Mouse (Mus musculus) midbrain, embryonic 14.5 days (tissue): ENCODE measurements around the gene Smg1. TPM values are rescaled to one million over a fixed set of nuclear protein-coding genes. Genes with fewer than 3 reads are reported as not detected.
"Not testable (repeated sequence)": the region's sequence is repeated elsewhere in the genome, so short reads cannot be mapped to it uniquely, and the experiment has no call there.

Experiments used
- ATAC-seq: fragments of 200-750 bp; cut with Nextera tagmentation; 2 replicates; pipeline ENCODE4 v1.8.0; 2017; ENCODE audit warnings: moderate number of reproducible peaks, moderate library complexity; ENCODE audit not compliant: low FRiP score, low TSS enrichment
- DNase-seq: peaks from one replicate; pipeline ENCODE4 v3.0.0-alpha.2; 2015
- H3K27ac ChIP-seq: fragments of 300-500 bp; sonication (generic); replicated peaks from 2 replicates; pipeline ENCODE4 v1.5.1; 2014; ENCODE audit warnings: mild to moderate bottlenecking, low read depth, low read length, moderate library complexity
- H3K27me3 ChIP-seq: fragments of 300-500 bp; sonication (generic); 2 replicates; pipeline ENCODE4 v1.6.1; 2014; ENCODE audit warnings: low read length, control low read depth, mixed read lengths; ENCODE audit not compliant: control insufficient read depth, insufficient read depth
- H3K36me3 ChIP-seq: fragments of 300-500 bp; sonication (generic); 2 replicates; pipeline ENCODE4 v1.6.1; 2014; ENCODE audit warnings: low read length, control low read depth; ENCODE audit not compliant: control insufficient read depth, insufficient read depth
- H3K4me1 ChIP-seq: fragments of 300-500 bp; sonication (generic); 2 replicates; pipeline ENCODE4 v1.6.1; 2014; ENCODE audit warnings: mild to moderate bottlenecking, antibody characterized with exemption, low read length, control low read depth; ENCODE audit not compliant: control insufficient read depth, insufficient read depth
- H3K4me2 ChIP-seq: fragments of 300-500 bp; sonication (generic); 2 replicates; pipeline ENCODE4 v1.6.1; 2014; ENCODE audit warnings: mild to moderate bottlenecking, low read length, moderate library complexity
- H3K4me3 ChIP-seq: fragments of 300-500 bp; sonication (generic); replicated peaks from 2 replicates; pipeline ENCODE4 v1.5.1; 2014; ENCODE audit warnings: low read depth, low read length
- H3K9ac ChIP-seq: fragments of 300-500 bp; sonication (generic); replicated peaks from 2 replicates; pipeline ENCODE4 v1.6.1; 2014; ENCODE audit warnings: mild to moderate bottlenecking, low read length, moderate library complexity
- H3K9me3 ChIP-seq: fragments of 300-500 bp; sonication (generic); 2 replicates; pipeline ENCODE4 v1.6.1; 2016; ENCODE audit warnings: low read length, control low read depth, mixed read lengths; ENCODE audit not compliant: control insufficient read depth
- WGBS: fragments of 180-500 bp; shearing (Covaris S2); extraction: QIAGEN DNeasy Blood & Tissue Kit; methylation state at CpG from one replicate; pipeline ENCODE4 v1.1.7; 2014; 5-methylcytosine and 5-hydroxymethylcytosine counted together
- polyA plus RNA-seq: library from polyadenylated mRNA; unstranded; fragments of >200 nt; fragmentation: Nextera tagmentation; extraction: Ambion mirVana; gene quantifications from 2 replicates; pipeline ENCODE4 v1.2.1, GENCODE M21; 2014

Smg1 gene
- polyA plus RNA-seq, 1 experiment from 2014 or later, result 31.7 TPM

GRCm38 (mm10) chr7:118184604-118185003, 58.9 kb downstream of the Smg1 start:
- no peaks in the 10 kb centered on the region for H3K27me3 ChIP-seq
- H3K4me2 ChIP-seq, result no peak overlapping the region
- peaks cover 63% of the 10 kb centered on the region for H3K36me3 ChIP-seq
- H3K9ac ChIP-seq, result no peak overlapping the region
- H3K4me1 ChIP-seq, result no peaks in the 10 kb centered on the region
- no peak for DNase-seq
- H3K9me3 ChIP-seq, result no peaks in the 10 kb centered on the region
- no peak overlapping the region for H3K27ac ChIP-seq
- H3K4me3 ChIP-seq, result no peak overlapping the region
- WGBS, result 92% methylated on average over 1 of the region's 1 CpGs
- ATAC-seq, result no peak

DNA sequence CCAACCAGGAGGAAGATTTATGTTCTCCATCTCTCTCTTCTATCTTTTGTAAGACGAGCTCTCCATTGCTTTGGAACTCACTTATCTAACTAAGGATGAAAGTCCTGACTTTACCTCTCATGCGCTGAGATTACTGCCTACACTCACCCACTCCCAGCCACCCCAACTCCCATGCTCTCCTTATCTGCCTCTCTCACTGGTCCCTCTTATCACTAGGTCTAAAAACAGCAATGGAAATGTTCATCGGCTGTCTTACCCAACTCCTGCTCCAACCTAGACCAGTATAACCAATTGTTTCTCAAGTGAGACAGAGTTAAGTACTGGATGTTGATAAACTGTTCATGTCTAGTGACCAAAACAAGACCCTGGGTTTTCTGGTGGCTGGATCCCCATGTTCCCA, 62.3 kb downstream of the Smg1 start:
- WGBS, result 94% methylated on average over 3 of the region's 3 CpGs
- Histone ChIP-seq H3K36me3 (peaks cover 74% of the 10 kb centered on the region), H3K27me3 (no peaks in the 10 kb centered on the region), H3K9ac (no peak overlapping the region), H3K9me3 (no peaks in the 10 kb centered on the region), H3K27ac (no peak overlapping the region), H3K4me2 (no peak overlapping the region), H3K4me3 (no peak overlapping the region), H3K4me1 (no peaks in the 10 kb centered on the region)
- DNase-seq, result no peak
- no peak for ATAC-seq

- Histone ChIP-seq H3K4me3 (no peak overlapping the region), H3K27ac (no peak overlapping the region), H3K9ac (no peak overlapping the region), H3K4me2 (no peak overlapping the region), H3K36me3 (peaks cover 71% of the 10 kb centered on the region), H3K4me1 (no peaks in the 10 kb centered on the region), H3K9me3 (no peaks in the 10 kb centered on the region), H3K27me3 (no peaks in the 10 kb centered on the region)
- no peak for ATAC-seq
- WGBS, result 89% methylated on average over 3 of the region's 3 CpGs
- DNase-seq, result no peak
These were observed 63.7 kb downstream of the Smg1 start for GRCm38 (mm10) chr7:118179782-118180181.

GRCm38 (mm10) chr7:118175821-118176355, 67.6 kb downstream of the Smg1 start:
- peaks cover 71% of the 10 kb centered on the region for H3K36me3 ChIP-seq

GRCm38 (mm10) chr7:118170125-118170524, 73.3 kb downstream of the Smg1 start:
- not testable (repeated sequence) for H3K4me2 ChIP-seq
- 91% methylated on average over 2 of the region's 2 CpGs for WGBS

More at GRCm38 (mm10) chr7:118175821-118176355, 67.6 kb downstream of the Smg1 start:
- no peak overlapping the region for H3K4me2 ChIP-seq
- H3K9me3 ChIP-seq, result no peaks in the 10 kb centered on the region
- DNase-seq, result no peak
- no peaks in the 10 kb centered on the region for H3K27me3 ChIP-seq
- no peak overlapping the region for H3K9ac ChIP-seq
- WGBS, result 93% methylated on average over 1 of the region's 1 CpGs
- no peaks in the 10 kb centered on the region for H3K4me1 ChIP-seq
- H3K27ac ChIP-seq, result no peak overlapping the region
- ATAC-seq, result no peak
- H3K4me3 ChIP-seq, result no peak overlapping the region

DNA sequence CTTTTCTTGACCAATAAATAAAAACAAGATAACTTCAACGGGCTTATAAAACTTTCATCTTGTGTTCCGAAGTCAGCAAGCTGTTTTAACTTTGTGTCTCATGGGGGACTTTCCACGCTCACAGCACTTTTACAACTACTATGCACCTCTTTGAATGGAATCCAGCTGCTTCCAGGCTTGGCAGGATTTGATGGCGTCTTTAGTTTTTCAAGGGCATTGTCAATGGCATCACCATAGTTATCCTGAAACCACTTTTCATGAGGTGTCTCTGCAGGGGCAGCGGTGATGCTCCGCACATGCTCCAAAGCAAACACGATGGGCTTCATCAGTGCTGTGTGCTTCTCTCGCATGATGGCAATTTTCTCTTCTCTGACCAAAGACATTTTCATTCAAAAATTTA, 80.5 kb downstream of the Smg1 start:
- H3K4me2 ChIP-seq, result no peak overlapping the region
- DNase-seq (no peak), ATAC-seq (no peak)
- 89% methylated on average over 8 of the region's 8 CpGs for WGBS
- H3K9me3 ChIP-seq, result no peaks in the 10 kb centered on the region
- H3K4me3 ChIP-seq, result no peak overlapping the region
- H3K27me3 ChIP-seq, result no peaks in the 10 kb centered on the region
- H3K36me3 ChIP-seq, result peaks cover 67% of the 10 kb centered on the region
- no peak overlapping the region for H3K9ac ChIP-seq
- no peaks in the 10 kb centered on the region for H3K4me1 ChIP-seq
- H3K27ac ChIP-seq, result no peak overlapping the region

More at GRCm38 (mm10) chr7:118170125-118170524, 73.3 kb downstream of the Smg1 start:
- H3K27ac ChIP-seq, H3K4me1 ChIP-seq, H3K27me3 ChIP-seq, DNase-seq, H3K9ac ChIP-seq, ATAC-seq, H3K9me3 ChIP-seq, H3K4me3 ChIP-seq: not testable (repeated sequence)
- peaks cover 83% of the 10 kb centered on the region for H3K36me3 ChIP-seq

- no peaks in the 10 kb centered on the region for H3K9me3 ChIP-seq
- H3K36me3 ChIP-seq, result peaks cover 67% of the 10 kb centered on the region
- ATAC-seq, result no peak
- no peak overlapping the region for H3K4me3 ChIP-seq
- H3K9ac ChIP-seq, result no peak overlapping the region
- 97% methylated on average over 3 of the region's 3 CpGs for WGBS
- DNase-seq, result no peak
- no peaks in the 10 kb centered on the region for H3K27me3 ChIP-seq
- no peak overlapping the region for H3K4me2 ChIP-seq
- no peaks in the 10 kb centered on the region for H3K4me1 ChIP-seq
- no peak overlapping the region for H3K27ac ChIP-seq
These were observed 83.3 kb downstream of the Smg1 start for GRCm38 (mm10) chr7:118160121-118160520.

GRCm38 (mm10) chr7:118156461-118156860, 87.0 kb downstream of the Smg1 start:
- H3K9ac ChIP-seq, result no peak overlapping the region
- no peaks in the 10 kb centered on the region for H3K27me3 ChIP-seq
- H3K4me2 ChIP-seq, result no peak overlapping the region
- H3K9me3 ChIP-seq, result no peaks in the 10 kb centered on the region
- no peaks in the 10 kb centered on the region for H3K4me1 ChIP-seq
- no peak overlapping the region for H3K4me3 ChIP-seq
- H3K36me3 ChIP-seq, result peaks cover 87% of the 10 kb centered on the region
- 95% methylated on average over 7 of the region's 7 CpGs for WGBS
- DNase-seq (no peak), ATAC-seq (no peak)
- H3K27ac ChIP-seq, result no peak overlapping the region

DNA sequence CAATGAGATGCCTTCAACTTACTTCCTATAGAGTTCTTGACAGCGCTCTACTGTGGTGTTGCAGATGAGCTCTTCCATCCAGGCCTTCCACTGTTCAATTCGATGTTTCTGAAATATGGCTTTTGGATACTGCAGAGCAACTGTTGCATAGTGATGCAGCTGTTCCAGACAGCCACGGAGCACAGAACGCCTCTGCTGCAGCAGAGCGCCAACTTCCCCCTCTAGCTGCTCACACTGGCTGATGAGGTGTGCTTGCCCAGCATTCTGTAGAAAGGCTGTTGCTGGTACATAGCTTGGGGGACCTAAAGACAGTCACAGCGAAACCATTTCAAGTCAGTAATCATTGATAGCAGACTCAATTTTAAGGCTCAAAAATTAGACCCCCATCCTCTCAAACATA, 89.3 kb downstream of the Smg1 start:
- H3K27me3 ChIP-seq, result no peaks in the 10 kb centered on the region
- no peak overlapping the region for H3K9ac ChIP-seq
- DNase-seq (no peak), ATAC-seq (no peak)
- no peaks in the 10 kb centered on the region for H3K9me3 ChIP-seq
- H3K4me1 ChIP-seq, result no peaks in the 10 kb centered on the region
- WGBS, result 97% methylated on average over 6 of the region's 6 CpGs
- peaks cover 83% of the 10 kb centered on the region for H3K36me3 ChIP-seq
- no peak overlapping the region for H3K27ac ChIP-seq
- no peak overlapping the region for H3K4me2 ChIP-seq
- no peak overlapping the region for H3K4me3 ChIP-seq
